Mouse (Mus musculus) stomach, embryonic 15.5 days (tissue): ENCODE results near the gene Hid1. TPM values are rescaled to one million over a fixed set of nuclear protein-coding genes. Genes with fewer than 3 reads are reported as not detected.

ENCODE experiments used
- ATAC-seq: fragments of 200-750 bp; cut with Nextera tagmentation; 2 replicates; pipeline ENCODE4 v1.8.0; 2017; ENCODE audit warnings: low read depth, moderate number of reproducible peaks, moderate TSS enrichment; ENCODE audit not compliant: insufficient read depth, low FRiP score
- H3K27ac ChIP-seq: fragments of 300-500 bp; sonication (generic); 2 replicates; pipeline ENCODE4 v1.5.1; 2015; ENCODE audit warnings: mild to moderate bottlenecking, inconsistent platforms
- H3K27me3 ChIP-seq: fragments of 300-500 bp; sonication (generic); replicated peaks from 2 replicates; pipeline ENCODE4 v1.6.1; 2015; ENCODE audit warnings: inconsistent platforms
- H3K36me3 ChIP-seq: fragments of 300-500 bp; sonication (generic); 2 replicates; pipeline ENCODE4 v1.6.1; 2015; ENCODE audit warnings: inconsistent platforms
- H3K4me1 ChIP-seq: fragments of 300-500 bp; sonication (generic); 2 replicates; pipeline ENCODE4 v1.6.1; 2015; ENCODE audit warnings: inconsistent platforms
- H3K4me2 ChIP-seq: fragments of 300-500 bp; sonication (generic); 2 replicates; pipeline ENCODE4 v1.6.1; 2015; ENCODE audit warnings: mild to moderate bottlenecking, inconsistent platforms
- H3K4me3 ChIP-seq: fragments of 300-500 bp; sonication (generic); replicated peaks from 2 replicates; pipeline ENCODE4 v1.5.1; 2015; ENCODE audit warnings: inconsistent platforms
- H3K9ac ChIP-seq: fragments of 300-500 bp; sonication (generic); 2 replicates; pipeline ENCODE4 v1.6.1; 2015; ENCODE audit warnings: inconsistent platforms
- H3K9me3 ChIP-seq: fragments of 300-500 bp; sonication (generic); 2 replicates; pipeline ENCODE4 v1.6.1; 2016; ENCODE audit warnings: inconsistent platforms
- WGBS: fragments of 180-500 bp; shearing (Covaris S2); methylation state at CpG from one replicate; pipeline ENCODE4 v1.1.7; 2015; 5-methylcytosine and 5-hydroxymethylcytosine counted together
- polyA plus RNA-seq: library from polyadenylated mRNA; unstranded; fragments of >200 nt; fragmentation: Nextera tagmentation; extraction: Ambion mirVana; gene quantifications from 2 replicates; pipeline ENCODE4 v1.2.1, GENCODE M21; 2015

The Hid1 gene
- polyA plus RNA-seq, 1 experiment from 2014 or later: 32.9 TPM

- no peak for ATAC-seq
- Histone ChIP-seq H3K4me2 (no peak overlapping the region), H3K9me3 (no peaks in the 10 kb centered on the region), H3K27ac (no peak overlapping the region), H3K9ac (no peak overlapping the region), H3K36me3 (0 out of 2 replicates have a peak, but pooled peaks cover 4% of the 10 kb centered on the region), H3K27me3 (peaks cover 5% of the 10 kb centered on the region; the same call in 1 of the 2 replicates), H3K4me1 (peaks cover 7% of the 10 kb centered on the region), H3K4me3 (no peak overlapping the region)
- 9% methylated on average over 8 of the region's 8 CpGs for WGBS
These were observed 13.4 kb downstream of the Hid1 start for GRCm38 (mm10) chr11:115354183-115354582.

GRCm38 (mm10) chr11:115353375-115353774 is 14.2 kb downstream of the Hid1 start:
- Histone ChIP-seq H3K9ac (no peak overlapping the region), H3K4me2 (no peak overlapping the region), H3K27ac (no peak overlapping the region), H3K27me3 (peaks cover 5% of the 10 kb centered on the region; the same call in 1 of the 2 replicates), H3K36me3 (0 out of 2 replicates have a peak, but pooled peaks cover 4% of the 10 kb centered on the region), H3K4me3 (no peak overlapping the region), H3K4me1 (no peaks in the 10 kb centered on the region), H3K9me3 (no peaks in the 10 kb centered on the region)
- whole genome bisulfite sequencing: 87% methylated on average over 5 of the region's 5 CpGs
- no peak for ATAC-seq

- 27% methylated on average over 4 of the region's 4 CpGs for WGBS
- Histone ChIP-seq H3K9me3 (no peaks in the 10 kb centered on the region), H3K4me2 (no peak overlapping the region), H3K4me3 (no peak overlapping the region), H3K27me3 (peaks cover 7% of the 10 kb centered on the region), H3K27ac (no peak overlapping the region), H3K4me1 (peaks cover 22% of the 10 kb centered on the region), H3K36me3 (0 out of 2 replicates have a peak, but pooled peaks cover 4% of the 10 kb centered on the region), H3K9ac (no peak overlapping the region)
- ATAC-seq: no peak
These were observed 17.6 kb downstream of the Hid1 start for GRCm38 (mm10) chr11:115349976-115350375.

GRCm38 (mm10) chr11:115348681-115349248 is 18.8 kb downstream of the Hid1 start:
- Histone ChIP-seq H3K9me3 (no peaks in the 10 kb centered on the region), H3K27me3 (peaks cover 8% of the 10 kb centered on the region), H3K36me3 (0 out of 2 replicates have a peak, but pooled peaks cover 4% of the 10 kb centered on the region), H3K27ac (no peak overlapping the region), H3K4me1 (peaks cover 23% of the 10 kb centered on the region), H3K4me2 (no peak overlapping the region), H3K9ac (no peak overlapping the region), H3K4me3 (no peak overlapping the region)
- 37% methylated on average over 17 of the region's 17 CpGs for WGBS
- ATAC-seq: no peak

- Histone ChIP-seq H3K36me3 (no peaks in the 10 kb centered on the region), H3K27me3 (peaks cover 8% of the 10 kb centered on the region; the same call in 1 of the 2 replicates), H3K9ac (no peak overlapping the region), H3K4me1 (peaks cover 23% of the 10 kb centered on the region), H3K4me3 (no peak overlapping the region), H3K27ac (no peak overlapping the region), H3K9me3 (no peaks in the 10 kb centered on the region), H3K4me2 (no peak overlapping the region)
- no peak for ATAC-seq
- WGBS: 18% methylated on average over 7 of the region's 7 CpGs
These were observed 22.0 kb downstream of the Hid1 start for GRCm38 (mm10) chr11:115345515-115345914.

- no peak overlapping the region for H3K27ac ChIP-seq
- ATAC-seq: no peak
- no peaks in the 10 kb centered on the region for H3K36me3 ChIP-seq
- peaks cover 8% of the 10 kb centered on the region; the same call in 1 of the 2 replicates for H3K27me3 ChIP-seq
- H3K4me2 ChIP-seq: no peak overlapping the region
- H3K4me3 ChIP-seq: no peak overlapping the region
- H3K9ac ChIP-seq: no peak overlapping the region
- WGBS: 19% methylated on average over 12 of the region's 12 CpGs
- peaks cover 23% of the 10 kb centered on the region for H3K4me1 ChIP-seq
- H3K9me3 ChIP-seq: no peaks in the 10 kb centered on the region
These were observed 22.6 kb downstream of the Hid1 start for GRCm38 (mm10) chr11:115344967-115345366.

- Histone ChIP-seq H3K27me3 (peaks cover 13% of the 10 kb centered on the region; the same call in 1 of the 2 replicates), H3K4me3 (no peak overlapping the region), H3K4me2 (no peak overlapping the region), H3K4me1 (peaks cover 18% of the 10 kb centered on the region), H3K9ac (no peak overlapping the region), H3K9me3 (no peaks in the 10 kb centered on the region), H3K27ac (no peak overlapping the region), H3K36me3 (no peaks in the 10 kb centered on the region)
- no peak for ATAC-seq
- 58% methylated on average over 6 of the region's 6 CpGs for WGBS
These were observed 25.7 kb downstream of the Hid1 start for GRCm38 (mm10) chr11:115341866-115342265.

- no peak for ATAC-seq
- H3K27me3 ChIP-seq: peaks cover 14% of the 10 kb centered on the region
- H3K4me2 ChIP-seq: no peak overlapping the region
- H3K36me3 ChIP-seq: no peaks in the 10 kb centered on the region
- no peaks in the 10 kb centered on the region for H3K9me3 ChIP-seq
- no peak overlapping the region for H3K9ac ChIP-seq
- H3K4me1 ChIP-seq: peaks cover 12% of the 10 kb centered on the region
- H3K4me3 ChIP-seq: no peak overlapping the region
- no peak overlapping the region for H3K27ac ChIP-seq
- WGBS: 57% methylated on average over 2 of the region's 2 CpGs
These were observed 26.3 kb downstream of the Hid1 start for GRCm38 (mm10) chr11:115341246-115341645.

GRCm38 (mm10) chr11:115337826-115338225 is 29.7 kb downstream of the Hid1 start:
- Histone ChIP-seq H3K27me3 (peaks cover 43% of the 10 kb centered on the region), H3K4me2 (no peak overlapping the region), H3K4me3 (no peak overlapping the region), H3K4me1 (peaks cover 12% of the 10 kb centered on the region), H3K9ac (no peak overlapping the region), H3K9me3 (no peaks in the 10 kb centered on the region), H3K27ac (no peak overlapping the region), H3K36me3 (no peaks in the 10 kb centered on the region)
- WGBS: 71% methylated on average over 1 of the region's 1 CpGs
- ATAC-seq: no peak

- H3K36me3 ChIP-seq: no peaks in the 10 kb centered on the region
- ATAC-seq: no peak
- WGBS: 51% methylated on average over 3 of the region's 3 CpGs
- H3K27ac ChIP-seq: no peak overlapping the region
- peaks cover 44% of the 10 kb centered on the region for H3K27me3 ChIP-seq
- H3K4me1 ChIP-seq: peaks cover 12% of the 10 kb centered on the region
- H3K9me3 ChIP-seq: no peaks in the 10 kb centered on the region
- H3K4me3 ChIP-seq: no peak overlapping the region
- H3K9ac ChIP-seq: no peak overlapping the region
- H3K4me2 ChIP-seq: no peak overlapping the region
These were observed 30.2 kb downstream of the Hid1 start for GRCm38 (mm10) chr11:115337350-115337749.

GRCm38 (mm10) chr11:115336115-115336514 is 31.4 kb downstream of the Hid1 start:
- Histone ChIP-seq H3K27ac (no peak overlapping the region), H3K4me3 (no peak overlapping the region), H3K9me3 (no peaks in the 10 kb centered on the region), H3K4me2 (no peak overlapping the region), H3K27me3 (peaks cover 51% of the 10 kb centered on the region), H3K4me1 (peaks cover 12% of the 10 kb centered on the region), H3K9ac (no peak overlapping the region), H3K36me3 (no peaks in the 10 kb centered on the region)
- no peak for ATAC-seq
- WGBS: 15% methylated on average over 6 of the region's 6 CpGs

GRCm38 (mm10) chr11:115335223-115335622 is 32.3 kb downstream of the Hid1 start:
- no peaks in the 10 kb centered on the region for H3K36me3 ChIP-seq
- H3K4me2 ChIP-seq: peak overlapping the region; percentile 49
- WGBS: 50% methylated on average over 12 of the region's 12 CpGs
- H3K4me1 ChIP-seq: peaks cover 12% of the 10 kb centered on the region
- H3K9me3 ChIP-seq: no peaks in the 10 kb centered on the region
- H3K27me3 ChIP-seq: peaks cover 53% of the 10 kb centered on the region
- no peak overlapping the region for H3K9ac ChIP-seq
- no peak overlapping the region for H3K27ac ChIP-seq
- H3K4me3 ChIP-seq: 0 out of 2 replicates have a peak overlapping the region, but pooled peaks have one; percentile 3
- no peak for ATAC-seq
